Mouse (Mus musculus) olfactory bulb, adult 2 months (tissue): Measurements from ENCODE around the gene Coq10b. TPM values are rescaled to one million over a fixed set of nuclear protein-coding genes. Genes with fewer than 3 reads are reported as not detected.

Experiments
- H3K27ac ChIP-seq: fragments of 200-500 bp; 2 replicates; pipeline ENCODE4 v1.5.1; 2012; ENCODE audit warnings: low read depth, low read length; ENCODE audit not compliant: insufficient read depth
- H3K4me1 ChIP-seq: fragments of 200-500 bp; 2 replicates; pipeline ENCODE4 v1.6.1; 2012; ENCODE audit warnings: low read length; ENCODE audit not compliant: control insufficient read depth, insufficient read depth
- H3K4me3 ChIP-seq: fragments of 200-500 bp; 2 replicates; pipeline ENCODE4 v1.5.1; 2012; ENCODE audit warnings: mild to moderate bottlenecking, low read depth, low read length, moderate library complexity; ENCODE audit not compliant: insufficient read depth
- CTCF ChIP-seq: fragments of 200-500 bp; IDR thresholded peaks from 2 replicates; pipeline ENCODE4 v1.5.1; 2012; ENCODE audit warnings: low read depth, mild to moderate bottlenecking, low read length, moderate library complexity; ENCODE audit not compliant: insufficient read depth
- POLR2A ChIP-seq: fragments of 200-500 bp; IDR thresholded peaks from 2 replicates; pipeline ENCODE4 v1.6.1; 2012; ENCODE audit warnings: mild to moderate bottlenecking, low read depth, low read length, moderate library complexity; ENCODE audit not compliant: insufficient read depth
- whole genome bisulfite sequencing: fragments of 180-500 bp; shearing (Covaris S2); methylation state at CpG from one replicate; pipeline ENCODE4 v1.1.7; 2018; 5-methylcytosine and 5-hydroxymethylcytosine counted together
- polyA plus RNA-seq: library from polyadenylated mRNA; stranded (reverse); fragments of >200 nt; gene quantifications from 2 replicates; pipeline ENCODE4 v1.2.4, GENCODE M21; 2012; ENCODE audit warnings: low replicate concordance; ENCODE audit not compliant: missing spikeins, insufficient read depth, insufficient read length

Gene Coq10b
- polyA plus RNA-seq, 1 experiment, result not detected

GRCm38 (mm10) chr1:55028512-55029249 is 23.9 kb upstream of the Coq10b start:
- 86% methylated on average over 11 of the region's 11 CpGs for WGBS
- no peak overlapping the region; the same call in 1 of the 2 replicates for H3K27ac ChIP-seq
- TF ChIP-seq POLR2A (no peak), CTCF (no peak)
- H3K4me3 ChIP-seq, result no peak overlapping the region
- H3K4me1 ChIP-seq, result 0 out of 2 replicates have a peak, but pooled peaks cover 2% of the 10 kb centered on the region

DNA sequence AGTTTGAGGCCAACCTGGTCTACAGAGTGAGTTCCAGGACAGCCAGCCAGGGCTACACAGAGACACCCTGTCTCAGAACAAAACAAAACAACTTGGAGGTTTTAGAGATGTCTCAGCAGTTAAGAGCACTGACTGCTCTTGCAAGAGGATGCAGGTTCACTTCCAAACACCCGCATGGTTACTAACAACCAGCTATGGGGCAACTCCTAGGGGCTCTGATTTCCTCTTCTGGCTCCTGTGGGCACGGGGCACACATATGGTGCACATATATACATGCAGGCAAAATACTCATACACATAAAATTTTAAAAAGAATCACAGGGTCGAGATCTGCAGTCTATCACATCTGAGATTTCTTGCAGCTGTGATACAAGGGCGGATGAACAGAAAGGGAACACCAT is 23.1 kb upstream of the Coq10b start:
- WGBS, result 78% methylated on average over 4 of the region's 4 CpGs
- TF ChIP-seq POLR2A (no peak), CTCF (no peak)
- no peak overlapping the region for H3K27ac ChIP-seq
- H3K4me3 ChIP-seq, result no peak overlapping the region
- 0 out of 2 replicates have a peak, but pooled peaks cover 2% of the 10 kb centered on the region for H3K4me1 ChIP-seq

GRCm38 (mm10) chr1:55031026-55031779 is 21.4 kb upstream of the Coq10b start:
- H3K4me3 ChIP-seq, result no peak overlapping the region
- no peak overlapping the region for H3K27ac ChIP-seq
- H3K4me1 ChIP-seq, result no peaks in the 10 kb centered on the region
- no peak for TF ChIP-seq CTCF
- no peak for TF ChIP-seq POLR2A

DNA sequence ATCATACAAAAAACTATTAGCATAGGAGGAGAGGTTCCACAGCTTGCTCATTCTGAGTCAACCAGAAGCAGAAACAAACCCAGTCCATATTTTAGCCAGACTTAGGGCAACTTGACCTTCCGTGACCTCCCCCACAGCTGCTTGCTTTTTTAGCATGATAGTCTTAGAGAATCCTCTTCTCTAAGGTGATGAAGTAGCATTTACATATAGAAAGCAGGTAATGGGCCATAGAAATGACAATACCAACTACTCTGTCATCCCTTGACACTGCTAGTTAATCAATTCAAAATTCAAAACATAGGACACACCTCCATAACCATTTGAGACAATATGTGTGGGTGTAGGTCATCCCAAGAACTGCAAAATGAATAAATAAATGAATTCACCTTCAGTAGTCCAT is 12.6 kb upstream of the Coq10b start:
- no peak for TF ChIP-seq CTCF
- TF ChIP-seq POLR2A, result no peak
- WGBS, result 95% methylated on average over 1 of the region's 1 CpGs
- Histone ChIP-seq H3K27ac (no peak overlapping the region), H3K4me1 (no peaks in the 10 kb centered on the region), H3K4me3 (no peak overlapping the region)

DNA sequence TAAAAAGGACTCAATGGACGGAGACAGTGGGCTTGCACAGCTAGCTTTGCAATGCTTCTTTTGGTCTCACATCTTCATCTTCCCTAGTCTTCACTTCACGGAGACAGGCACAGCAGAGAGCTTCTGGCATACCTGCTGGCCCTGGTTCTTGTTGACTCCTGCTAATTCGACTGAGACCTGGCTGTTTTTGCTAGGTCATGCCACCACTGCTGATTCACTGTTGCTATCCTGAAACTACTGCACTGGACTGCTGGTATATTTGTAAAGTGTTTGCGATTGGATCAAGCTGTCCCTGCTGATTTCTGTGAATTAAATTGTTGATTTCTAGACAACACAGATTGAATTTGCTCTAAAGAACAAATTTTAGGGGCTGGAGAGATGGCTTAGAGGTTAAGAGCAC is 10.9 kb upstream of the Coq10b start:
- Histone ChIP-seq H3K4me3 (no peak overlapping the region), H3K4me1 (no peaks in the 10 kb centered on the region), H3K27ac (no peak overlapping the region)
- 95% methylated on average over 4 of the region's 4 CpGs for WGBS
- TF ChIP-seq CTCF (no peak), POLR2A (no peak)

GRCm38 (mm10) chr1:55042246-55042645 is 10.3 kb upstream of the Coq10b start:
- Histone ChIP-seq H3K27ac (no peak overlapping the region), H3K4me3 (no peak overlapping the region), H3K4me1 (no peaks in the 10 kb centered on the region)
- 67% methylated on average over 1 of the region's 1 CpGs for WGBS
- TF ChIP-seq POLR2A, result no peak

GRCm38 (mm10) chr1:55043164-55043563 is 9.4 kb upstream of the Coq10b start:
- no peak for TF ChIP-seq CTCF
- TF ChIP-seq POLR2A, result no peak
- WGBS, result 85% methylated on average over 3 of the region's 3 CpGs
- H3K4me1 ChIP-seq, result no peaks in the 10 kb centered on the region

DNA sequence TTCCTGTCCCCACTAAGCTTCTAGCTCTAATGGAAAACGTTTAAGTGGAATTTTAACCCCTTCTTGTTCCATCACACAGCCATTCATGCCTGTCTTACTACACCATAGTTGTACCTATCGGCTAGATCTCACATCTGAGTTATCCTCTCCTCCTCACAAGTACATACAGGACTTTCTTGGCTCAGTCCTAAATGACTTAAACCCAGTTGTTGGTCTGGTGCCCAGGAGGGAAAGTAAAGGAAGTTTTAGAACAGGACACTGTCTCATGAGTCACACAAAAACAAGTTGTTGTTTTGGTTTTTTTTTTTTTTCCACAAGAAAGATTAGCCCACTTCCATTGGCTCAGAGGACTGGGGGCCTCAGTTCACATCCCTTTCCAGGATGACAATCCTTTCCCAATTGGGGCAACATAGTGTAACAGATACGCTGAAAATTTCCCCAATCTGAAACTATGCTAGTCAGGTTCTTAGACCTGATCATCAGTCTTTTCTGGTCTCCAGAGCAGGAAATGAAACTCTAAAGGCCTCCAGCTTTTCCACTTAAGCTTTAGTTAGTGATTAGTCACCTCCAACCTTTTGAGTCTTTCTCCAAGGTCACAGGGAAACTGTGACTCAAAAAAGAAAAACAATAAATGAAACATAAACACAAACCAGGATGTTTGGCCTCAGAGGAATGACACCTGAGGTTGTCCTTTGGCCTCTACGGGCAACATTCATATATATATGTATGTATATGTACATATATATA is 3.6 kb upstream of the Coq10b start:
- no peak overlapping the region for H3K4me3 ChIP-seq
- 71% methylated on average over 4 of the region's 4 CpGs for WGBS
- no peaks in the 10 kb centered on the region for H3K4me1 ChIP-seq
- H3K27ac ChIP-seq, result no peak overlapping the region
- TF ChIP-seq CTCF (no peak), POLR2A (no peak)

More at GRCm38 (mm10) chr1:55043164-55043563, 9.4 kb upstream of the Coq10b start:
- H3K27ac ChIP-seq, result no peak overlapping the region
- no peak overlapping the region for H3K4me3 ChIP-seq

GRCm38 (mm10) chr1:55051671-55052070 is 899 bp upstream of the Coq10b start:
- no peak for TF ChIP-seq CTCF
- no peak for TF ChIP-seq POLR2A
- no peaks in the 10 kb centered on the region for H3K4me1 ChIP-seq
- H3K4me3 ChIP-seq, result no peak overlapping the region
- H3K27ac ChIP-seq, result no peak overlapping the region
- WGBS, result 77% methylated on average over 3 of the region's 3 CpGs
